Mouse (Mus musculus): ENCODE measurements around the gene Jmjd6.

DNA sequence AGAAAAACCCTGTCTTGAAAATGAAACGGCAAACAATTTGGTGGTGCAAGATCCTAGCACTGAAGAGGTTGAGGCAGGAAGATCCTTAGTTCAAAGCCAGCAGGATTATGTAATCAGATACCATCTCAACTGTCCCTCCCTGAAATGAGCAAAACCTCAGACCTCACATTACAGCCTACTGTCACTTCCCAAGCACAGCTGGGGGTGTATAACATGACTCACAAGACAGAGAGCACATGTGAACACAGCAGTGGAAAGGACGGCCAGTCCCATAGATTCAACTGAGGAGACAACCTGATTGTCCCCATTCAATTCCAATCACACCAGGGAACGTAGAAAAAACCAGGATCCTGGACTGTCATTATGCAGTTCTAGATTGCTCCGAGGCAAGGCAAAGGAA, 7.0 kb downstream of the Jmjd6 start:
- TF ChIP-seq CTCF (IDR thresholded peaks at IDR 0.05) (no peak), EP300 (IDR thresholded peaks at IDR 0.05) (no peak)
